Mouse (Mus musculus): ENCODE results near the gene Tmem151a. TPM values are rescaled to one million over a fixed set of nuclear protein-coding genes. Genes with fewer than 3 reads are reported as not detected.
"Not testable (repeated sequence)": the region's sequence is repeated elsewhere in the genome, so short reads cannot be mapped to it uniquely, and the experiment has no call there.

Tmem151a gene
- total RNA-seq, 2 experiments from 2014 or later, result 1.4 to 1.5 TPM

DNA sequence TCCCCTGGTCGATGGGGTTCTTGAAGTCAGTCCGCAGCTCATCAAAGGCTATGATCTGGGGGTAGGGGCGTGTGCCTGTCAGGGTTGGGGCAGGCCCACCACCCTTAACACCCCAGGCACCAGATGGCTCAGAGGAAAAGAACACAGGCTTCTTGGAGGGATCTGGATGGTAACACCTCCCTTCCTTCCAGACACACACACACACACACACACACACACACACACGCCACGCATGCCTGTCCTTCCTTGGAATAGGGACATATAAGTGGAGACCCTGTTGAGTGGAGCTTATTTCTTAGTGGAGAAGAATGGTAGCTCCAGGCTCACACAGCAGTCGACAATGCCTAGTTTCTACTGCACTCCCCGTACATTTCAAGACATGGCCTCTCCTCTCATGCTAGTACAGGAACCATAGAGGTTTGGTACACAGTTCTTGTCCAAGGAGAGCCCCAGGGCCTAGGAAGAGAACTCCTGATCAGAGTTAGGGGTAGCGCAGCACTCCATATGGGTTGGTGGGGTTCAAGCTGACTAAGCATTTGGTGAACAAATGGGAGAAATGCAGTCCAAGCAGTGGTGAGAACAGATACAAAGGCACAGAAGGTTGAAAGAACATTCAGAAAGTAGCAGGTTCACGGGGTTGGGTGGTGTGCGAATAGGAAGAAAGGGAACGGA lies 9.6 kb upstream of the Tmem151a start:
- no peak for DNase-seq (ENCODE audit: low spot score in 2 of 2)

DNA sequence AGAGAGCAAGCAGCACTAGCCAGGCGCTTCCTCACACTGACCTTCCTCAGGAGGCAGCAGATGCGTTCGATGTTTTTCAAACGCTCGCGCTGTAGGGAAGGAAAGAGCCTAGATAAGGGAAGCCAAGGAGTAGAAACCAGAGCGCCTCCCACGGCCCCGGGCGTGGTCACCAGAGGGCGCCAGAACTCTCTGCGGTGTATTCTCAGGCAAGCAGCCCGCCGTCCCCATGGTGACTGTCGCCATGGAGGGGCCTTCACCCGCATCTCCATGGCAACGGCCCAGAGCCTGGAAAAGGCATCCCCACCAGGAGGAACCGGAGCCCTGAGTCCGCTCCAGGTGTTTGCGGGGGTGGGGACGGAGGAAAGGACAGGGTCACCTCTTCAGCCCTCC lies 8.9 kb upstream of the Tmem151a start:
- DNase-seq (ENCODE audit: low spot score in 2 of 2), result peak; percentile 89 to 92

DNA sequence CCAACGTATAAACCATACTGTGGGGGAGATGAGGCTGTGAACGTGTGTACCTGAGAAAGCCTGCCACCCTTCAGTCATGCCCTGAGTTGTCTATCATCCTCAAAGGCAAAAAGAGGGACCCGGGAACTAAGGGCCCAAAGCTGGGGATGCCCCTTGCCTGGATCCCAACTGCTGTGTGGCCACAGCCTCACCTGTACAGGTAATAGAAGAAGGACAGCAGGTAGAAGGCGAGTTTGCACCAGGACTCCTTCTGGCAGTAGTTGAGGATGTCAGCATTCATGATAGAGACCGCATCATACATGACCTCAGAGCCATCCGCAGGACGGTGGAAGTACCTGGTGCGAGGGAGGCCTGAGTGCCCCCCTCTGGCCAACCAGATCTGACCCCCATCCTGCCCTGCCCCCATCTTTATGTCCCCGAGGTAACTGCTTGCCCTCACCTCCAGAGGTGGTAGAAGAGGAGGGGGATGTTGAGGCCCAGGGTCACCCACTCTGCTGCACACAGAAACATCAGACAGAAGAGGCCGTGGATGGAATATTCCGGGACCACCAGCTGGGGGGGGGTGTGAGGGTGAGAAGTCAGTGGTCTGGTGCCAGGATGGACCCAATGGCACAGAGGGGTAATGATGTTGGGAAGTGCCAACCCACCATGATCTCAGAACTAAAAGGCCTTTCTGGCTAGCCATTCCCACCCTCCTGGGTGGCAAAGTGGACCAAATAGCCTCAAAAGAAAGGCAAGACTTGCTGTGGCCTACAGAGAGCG lies 8.3 kb upstream of the Tmem151a start:
- DNase-seq (ENCODE audit: low spot score in 2 of 2), result no peak

DNA sequence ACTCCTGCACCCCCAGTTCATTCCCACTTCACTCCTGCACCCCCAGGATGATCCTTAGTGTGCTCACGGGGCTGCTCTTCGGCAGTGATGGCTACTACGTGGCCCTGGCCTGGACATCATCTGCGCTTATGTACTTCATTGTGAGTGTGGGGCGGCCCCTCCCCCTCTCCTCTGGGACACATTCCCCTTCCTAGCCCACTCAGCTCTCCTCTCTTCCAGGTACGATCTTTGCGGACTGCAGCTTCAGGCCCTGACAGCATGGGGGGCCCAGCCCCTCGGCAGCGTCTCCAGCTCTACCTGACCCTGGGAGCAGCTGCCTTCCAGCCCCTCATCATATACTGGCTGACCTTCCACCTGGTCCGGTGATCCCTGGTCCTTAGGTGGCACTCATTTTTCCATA lies 6.8 kb upstream of the Tmem151a start:
- no peak for DNase-seq (ENCODE audit: low spot score in 2 of 2)

DNA sequence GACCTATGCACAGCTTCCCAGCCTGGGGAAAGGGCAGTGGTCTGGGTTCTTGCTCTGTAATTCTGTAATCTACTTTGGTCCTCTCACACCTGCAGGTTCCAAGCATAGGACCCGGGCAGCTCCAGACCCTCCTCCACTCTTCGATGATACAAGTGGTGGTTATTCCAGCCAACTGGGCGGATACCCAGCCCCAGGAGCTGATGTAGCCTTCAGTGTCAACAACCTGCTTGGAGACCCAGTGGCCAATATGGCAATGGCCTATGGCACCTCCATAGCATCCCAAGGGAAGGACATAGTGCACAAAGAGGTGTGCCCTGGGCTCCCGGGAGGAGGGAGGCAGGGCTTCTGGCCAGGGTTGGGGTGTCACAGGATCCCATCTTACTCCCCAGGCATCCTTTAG lies 4.0 kb upstream of the Tmem151a start:
- DNase-seq (ENCODE audit: low spot score in 2 of 2), result no peak

DNA sequence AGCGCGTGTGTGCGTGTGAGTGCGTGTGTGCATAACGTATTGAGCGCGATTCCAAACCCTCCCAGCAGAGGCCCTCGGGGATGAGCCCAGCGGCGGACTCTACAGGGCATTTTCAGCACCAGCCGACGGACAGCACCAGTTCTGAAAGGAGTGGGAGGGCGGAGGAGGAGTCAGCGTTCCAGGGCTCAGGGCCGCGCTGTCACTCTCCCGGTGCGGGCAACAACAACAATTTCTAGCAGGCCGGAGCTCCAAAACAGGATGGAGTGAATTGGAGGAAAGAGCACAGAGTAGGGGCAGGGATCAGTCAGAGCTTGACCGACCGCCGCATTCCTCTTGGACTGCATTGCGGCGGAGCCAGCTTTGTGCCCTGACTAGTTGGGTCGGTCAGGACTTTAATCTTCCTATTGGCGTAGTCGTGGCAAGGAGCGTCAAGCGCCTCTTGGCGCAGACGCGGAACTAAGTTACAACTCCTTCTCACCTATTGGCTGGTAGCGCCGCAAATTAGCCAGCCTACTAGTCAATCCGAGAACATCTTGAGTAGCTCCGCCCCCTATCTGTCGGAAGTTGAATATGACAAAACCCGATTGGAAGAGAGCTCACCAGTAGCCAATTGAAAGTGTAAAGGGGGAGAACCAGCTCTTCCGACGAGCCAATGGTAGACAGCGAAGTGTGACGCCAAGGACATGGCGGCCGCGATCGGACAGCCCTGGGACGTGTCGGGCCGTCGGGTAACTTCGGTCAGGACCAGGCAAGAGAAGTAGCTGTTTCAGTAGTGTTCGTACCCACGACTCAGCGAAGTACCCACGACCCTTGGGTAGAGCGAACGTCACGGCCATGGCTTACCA lies 2.8 kb upstream of the Tmem151a start, which contains the start of gene Yif1a:
Gene Yif1a, plus strand, starts transcription at position 655 of the 845 bp plus-strand sequence.
- DNase-seq (ENCODE audit: low spot score in 2 of 2), result peak; percentile 89 to 90

DNA sequence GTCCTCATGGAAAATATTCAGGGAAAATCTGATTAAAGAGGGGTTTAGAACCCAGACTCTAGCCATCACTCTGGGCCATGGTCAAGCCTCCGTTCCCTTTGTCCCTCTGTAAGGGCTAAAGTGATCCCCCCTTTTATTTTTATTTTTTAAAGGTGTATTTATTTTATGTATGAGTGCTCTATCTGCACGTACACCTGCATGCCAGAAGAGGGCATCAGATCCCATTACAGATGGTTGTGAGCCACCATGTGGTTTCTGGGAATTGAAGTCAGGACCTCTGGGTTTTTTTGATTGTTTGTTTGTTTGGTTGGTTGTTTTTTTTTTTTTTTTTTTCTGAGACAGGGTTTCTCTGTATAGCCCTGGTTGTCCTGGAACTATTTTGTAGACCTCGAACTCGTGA lies 1.2 kb upstream of the Tmem151a start:
- DNase-seq (ENCODE audit: low spot score in 2 of 2), result not testable (repeated sequence)

DNA sequence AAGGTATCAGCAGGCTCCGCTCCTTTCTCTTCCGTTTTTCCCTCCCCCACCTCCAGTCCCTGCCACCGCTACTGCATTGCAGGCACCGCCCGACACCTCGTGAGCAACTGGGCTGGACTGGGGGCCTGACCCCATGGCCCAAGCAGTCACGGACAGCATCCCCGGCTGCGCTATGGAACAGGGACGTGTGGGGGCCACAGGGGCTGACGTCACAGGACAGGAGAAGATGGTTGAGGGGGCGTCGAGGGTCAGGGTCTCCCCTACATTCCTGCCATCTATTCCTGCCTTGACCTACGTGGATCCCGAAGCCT lies 542 bp downstream of the Tmem151a start:
- no peak for DNase-seq (ENCODE audit: low spot score in 2 of 2)

DNA sequence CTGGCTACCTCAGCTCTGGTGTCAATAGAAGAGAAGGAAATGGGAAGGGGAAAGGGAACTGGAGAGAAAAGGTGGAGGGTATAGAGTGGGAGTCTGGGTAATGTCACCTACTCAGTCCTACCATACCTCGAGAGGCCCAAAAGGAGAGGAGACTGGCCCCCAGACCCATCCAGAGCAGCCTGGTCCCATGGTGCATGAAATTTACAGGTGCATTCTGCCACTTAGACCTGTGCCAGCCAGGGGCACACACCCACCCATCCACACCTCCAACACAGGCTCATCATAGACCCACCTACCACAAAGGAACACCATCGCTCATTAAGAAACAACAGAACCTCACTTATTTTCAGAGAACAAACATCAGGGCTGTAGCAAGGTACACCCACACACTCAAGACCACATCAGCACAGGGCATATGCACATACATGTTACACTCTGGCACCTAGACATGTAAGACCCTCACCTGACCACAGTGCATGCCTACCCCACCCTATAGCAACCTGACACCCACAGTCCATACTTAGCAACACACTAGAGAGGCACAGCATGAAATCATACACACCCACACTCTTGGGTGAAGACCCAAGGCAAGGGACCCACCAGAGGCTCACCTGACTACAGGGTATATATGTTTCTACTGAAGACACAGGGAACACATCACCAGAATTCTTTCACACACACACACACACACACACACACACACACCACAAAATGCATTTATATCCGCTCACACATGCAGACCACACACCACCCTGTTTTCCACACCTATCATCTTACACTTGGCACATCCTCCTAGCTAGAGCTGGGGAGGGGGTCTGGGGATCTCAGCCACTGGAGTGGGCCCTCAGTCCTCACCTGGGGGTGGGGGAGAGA lies 1.1 kb downstream of the Tmem151a start:
- no peak for DNase-seq (ENCODE audit: low spot score in 2 of 2)

DNA sequence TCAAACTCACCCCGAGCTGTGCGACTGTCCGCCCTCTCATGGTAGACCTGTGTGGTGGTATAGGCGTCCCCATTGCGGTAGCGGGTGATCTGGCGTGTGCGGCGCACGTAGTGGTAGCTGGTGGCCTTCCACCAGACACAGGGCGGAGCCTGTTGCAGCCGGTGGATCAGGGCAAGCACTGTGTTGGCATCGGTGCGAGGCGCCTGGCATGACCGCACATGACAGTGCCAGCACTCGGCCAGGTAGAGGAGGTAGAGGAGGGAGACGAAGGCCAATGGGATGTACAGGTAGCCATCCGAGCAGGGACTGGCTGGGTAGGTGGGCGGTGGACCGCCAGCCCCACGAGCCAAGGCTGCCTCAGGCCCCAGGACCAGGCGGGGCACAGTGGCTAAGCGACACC lies 2.7 kb downstream of the Tmem151a start:
- no peak for DNase-seq (ENCODE audit: low spot score in 2 of 2)

DNA sequence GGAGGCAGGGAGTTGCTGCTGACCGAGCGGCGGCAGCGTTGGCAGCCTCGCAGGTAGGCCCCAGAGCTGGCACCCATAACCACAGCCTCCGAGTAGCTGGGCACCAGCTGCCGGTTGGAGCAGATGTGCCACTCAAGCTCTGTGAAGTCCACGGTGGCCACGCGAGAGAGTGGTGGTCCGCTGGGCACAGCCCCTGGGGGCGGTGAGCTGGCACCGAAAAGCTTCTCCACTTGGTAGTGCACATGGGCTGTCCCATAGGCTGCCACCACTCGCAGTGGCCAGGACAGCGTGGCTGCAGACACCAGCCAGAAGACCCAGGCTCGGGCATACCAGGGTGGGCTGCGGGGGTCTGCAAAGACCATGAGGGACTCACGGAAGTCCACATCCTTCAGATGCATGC lies 3.3 kb downstream of the Tmem151a start:
- DNase-seq (ENCODE audit: low spot score in 2 of 2), result no peak

DNA sequence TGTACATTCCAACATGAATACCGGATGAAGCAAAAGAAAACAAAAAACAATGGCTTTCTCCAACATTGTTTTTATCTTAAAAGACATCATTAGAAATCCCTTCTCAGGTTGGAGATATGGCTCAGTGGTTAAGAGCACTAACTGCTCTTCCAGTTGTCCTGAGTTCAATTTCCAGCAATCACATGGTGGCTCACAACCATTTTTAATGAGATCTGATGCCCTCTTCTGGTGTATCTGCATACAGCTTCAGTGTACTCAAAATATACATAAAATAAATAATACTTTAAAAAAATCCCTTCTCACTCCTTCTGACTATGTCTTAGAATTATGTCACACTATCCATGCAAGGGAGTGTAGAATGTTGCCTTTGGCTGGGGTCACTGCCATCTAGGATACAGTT lies 6.1 kb downstream of the Tmem151a start:
- DNase-seq (ENCODE audit: low spot score in 2 of 2), result no peak

DNA sequence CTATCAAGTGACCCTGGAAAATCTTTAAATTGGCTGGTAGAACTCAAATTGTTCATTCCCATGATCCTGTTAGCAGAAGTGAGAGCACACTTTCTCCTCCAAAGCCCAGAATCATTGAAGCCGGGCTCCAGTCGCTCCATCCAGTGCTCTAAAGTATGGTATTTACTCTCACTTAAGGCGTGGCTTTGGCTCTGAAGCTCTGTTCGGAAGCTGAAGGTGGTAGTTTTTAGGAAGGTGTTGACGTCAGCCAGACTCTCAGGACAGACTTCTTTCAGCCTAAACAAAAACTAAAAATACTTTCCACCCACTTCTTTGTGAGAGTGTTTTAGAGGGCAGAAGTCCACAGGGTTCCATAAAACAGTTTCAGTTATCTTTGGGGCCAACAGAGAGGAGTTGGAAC lies 11.8 kb downstream of the Tmem151a start:
- no peak for DNase-seq (ENCODE audit: low spot score in 2 of 2)

DNA sequence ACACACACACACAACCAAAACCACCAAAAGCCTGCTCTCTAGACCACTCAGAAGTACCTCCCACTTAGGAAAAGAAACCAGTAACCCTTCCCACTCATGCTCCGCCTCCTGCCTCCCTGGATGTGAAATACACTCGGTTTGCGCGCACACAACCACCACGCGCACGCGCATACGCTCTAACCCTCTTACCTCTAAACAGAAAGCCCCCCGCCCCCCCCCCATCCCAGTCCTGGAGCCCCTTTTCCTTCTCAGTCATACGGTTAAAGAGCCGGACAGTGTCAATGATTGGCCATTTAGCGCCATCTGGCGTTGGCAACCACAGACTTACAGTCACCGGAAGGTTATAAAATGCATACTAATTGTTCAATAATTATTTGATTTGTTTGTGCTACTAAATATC lies 12.3 kb downstream of the Tmem151a start:
- peak; percentile 42 to 69 for DNase-seq (ENCODE audit: low spot score in 2 of 2)

DNA sequence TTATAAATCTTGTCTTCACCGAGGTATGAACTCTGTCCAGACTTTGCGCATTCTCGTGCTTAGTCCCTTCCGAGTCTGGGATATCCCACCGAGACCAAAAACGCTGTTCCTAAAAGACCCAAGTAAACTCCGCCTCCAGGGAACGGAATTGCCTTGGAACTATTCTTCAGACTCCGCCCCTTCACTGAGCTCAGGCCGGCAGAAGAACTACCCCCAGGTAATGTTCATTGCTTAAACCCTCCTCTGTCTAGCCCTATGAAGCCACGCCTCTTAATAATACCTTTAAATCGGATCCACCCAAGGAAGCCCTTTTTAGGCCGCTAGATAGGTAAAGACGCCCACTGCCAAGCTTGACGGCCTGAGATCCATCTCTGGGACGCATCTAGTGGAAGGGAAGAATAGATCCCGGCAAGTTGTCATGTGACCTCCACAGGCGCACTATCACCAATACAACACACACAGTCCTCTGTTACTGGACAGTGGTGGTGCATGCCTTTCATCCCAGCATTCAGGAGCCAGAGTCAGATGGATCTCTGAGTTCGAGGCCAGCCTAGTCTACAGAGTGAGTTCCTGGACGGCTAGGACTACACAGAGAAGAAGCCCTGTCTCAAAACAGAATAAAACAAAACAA lies 12.8 kb downstream of the Tmem151a start:
- no peak for DNase-seq (ENCODE audit: low spot score in 2 of 2)

DNA sequence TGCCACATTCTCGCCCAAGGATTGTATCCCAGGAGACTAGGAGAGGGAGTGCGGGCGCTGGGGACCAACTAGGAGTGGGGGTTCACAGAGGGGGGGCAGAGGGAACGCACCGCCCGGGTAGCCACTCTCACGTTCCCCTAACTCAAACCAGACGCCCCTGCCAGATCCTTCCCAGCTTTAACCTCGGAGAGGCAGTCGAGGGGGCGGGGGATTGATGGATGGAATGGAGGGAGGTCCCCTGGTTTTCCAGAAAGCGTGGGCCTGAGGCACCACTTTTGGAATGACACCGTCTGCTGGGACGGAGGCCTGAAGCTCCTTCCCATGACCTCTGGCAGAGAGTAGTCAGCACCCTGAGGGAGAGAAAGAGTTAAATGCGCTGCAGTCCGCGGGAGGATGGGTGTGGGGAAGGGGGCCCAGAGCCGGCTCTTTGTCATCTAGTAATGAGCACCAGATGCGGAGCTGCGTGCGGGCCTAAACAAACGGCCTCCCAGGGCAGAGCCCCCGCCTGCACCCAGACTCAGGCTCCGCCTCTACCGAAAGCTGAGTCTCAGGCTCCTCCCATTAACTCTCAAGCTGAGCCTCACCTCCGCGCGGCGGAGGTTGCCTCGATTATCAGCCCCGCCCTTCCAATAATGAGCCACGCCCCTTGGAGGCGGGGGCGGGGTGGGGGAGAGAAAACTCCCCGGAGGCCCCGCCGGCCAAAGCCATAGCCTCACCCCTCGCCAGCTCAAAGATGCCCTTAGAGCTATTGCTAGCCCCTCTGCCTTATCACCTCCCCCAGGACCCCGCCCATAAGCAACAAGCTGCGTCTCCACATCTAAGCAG lies 13.6 kb downstream of the Tmem151a start:
- peak; percentile 72 to 75 for DNase-seq (ENCODE audit: low spot score in 2 of 2)

DNA sequence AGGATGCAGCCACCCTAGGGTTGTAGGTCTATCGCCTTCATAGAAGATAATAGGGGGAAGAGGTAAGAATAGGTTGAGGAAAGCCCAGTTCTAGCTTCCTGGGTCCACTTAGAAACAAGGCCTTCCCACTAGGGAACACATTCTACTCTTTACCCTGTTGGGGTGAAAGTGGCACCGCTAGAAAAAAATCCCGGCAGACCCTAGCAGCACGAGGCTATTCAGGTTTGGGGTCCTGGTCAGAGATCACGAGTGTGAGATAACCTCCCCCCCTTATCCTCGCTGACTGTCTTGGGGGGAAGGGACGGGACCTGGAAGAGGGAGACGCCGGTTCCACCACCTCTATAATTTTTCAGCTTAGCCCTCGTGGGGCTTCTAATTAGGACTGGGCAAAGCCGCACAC lies 14.3 kb downstream of the Tmem151a start:
- no peak for DNase-seq (ENCODE audit: low spot score in 2 of 2)

DNA sequence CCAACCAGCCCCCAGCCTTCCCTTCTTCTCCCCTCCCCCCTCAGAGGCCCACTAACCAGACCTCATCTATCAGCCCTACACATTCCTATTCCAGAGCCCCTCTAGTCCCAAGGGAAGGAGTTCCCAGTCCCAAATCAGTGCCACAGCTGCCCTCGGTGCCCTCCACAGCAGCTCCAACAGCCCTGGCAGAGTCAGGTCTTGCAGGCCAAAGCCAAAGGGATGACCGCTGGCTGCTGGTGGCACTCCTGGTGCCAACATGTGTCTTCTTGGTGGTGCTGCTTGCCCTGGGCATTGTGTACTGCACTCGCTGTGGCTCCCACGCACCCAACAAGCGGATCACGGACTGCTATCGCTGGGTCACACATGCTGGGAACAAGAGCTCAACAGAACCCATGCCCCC lies 15.4 kb downstream of the Tmem151a start:
- DNase-seq (ENCODE audit: low spot score in 2 of 2), result no peak

DNA sequence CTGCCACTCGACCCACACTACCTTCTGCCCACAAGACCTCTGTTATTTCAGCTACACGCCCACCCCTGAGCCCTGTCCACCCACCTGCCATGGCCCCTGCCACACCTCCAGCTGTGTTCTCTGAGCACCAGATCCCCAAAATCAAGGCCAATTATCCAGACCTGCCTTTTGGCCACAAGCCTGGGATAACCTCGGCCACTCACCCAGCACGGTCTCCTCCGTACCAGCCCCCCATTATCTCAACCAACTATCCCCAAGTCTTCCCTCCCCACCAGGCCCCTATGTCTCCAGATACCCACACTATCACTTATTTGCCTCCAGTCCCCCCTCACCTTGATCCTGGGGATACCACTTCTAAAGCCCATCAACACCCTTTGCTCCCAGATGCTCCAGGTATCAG lies 15.8 kb downstream of the Tmem151a start:
- DNase-seq (ENCODE audit: low spot score in 2 of 2), result no peak
